Mouse (Mus musculus) thymus, adult 2 months (tissue): ENCODE results near the gene Svs1. TPM values are rescaled to one million over a fixed set of nuclear protein-coding genes. Genes with fewer than 3 reads are reported as not detected.

Experiments
- DNase-seq: peaks from one replicate; pipeline ENCODE4 v3.0.0; 2021
- H3K27ac ChIP-seq: fragments of 200-500 bp; 2 replicates; pipeline ENCODE4 v1.5.1; 2012; ENCODE audit warnings: low read length, control low read depth; ENCODE audit not compliant: control insufficient read depth, insufficient read depth
- H3K27me3 ChIP-seq: fragments of 200-500 bp; 2 replicates; pipeline ENCODE4 v1.6.1; 2012; ENCODE audit warnings: mild to moderate bottlenecking, low read length, moderate library complexity, mixed read lengths; ENCODE audit not compliant: control insufficient read depth, insufficient read depth
- H3K36me3 ChIP-seq: fragments of 200-500 bp; 2 replicates; pipeline ENCODE4 v1.6.1; 2012; ENCODE audit warnings: mild to moderate bottlenecking, low read length, moderate library complexity; ENCODE audit not compliant: control insufficient read depth, insufficient read depth
- H3K4me1 ChIP-seq: fragments of 200-500 bp; replicated peaks from 2 replicates; pipeline ENCODE4 v1.6.1; 2012; ENCODE audit warnings: low read length; ENCODE audit not compliant: control insufficient read depth, insufficient read depth
- H3K4me3 ChIP-seq: fragments of 200-500 bp; 2 replicates; pipeline ENCODE4 v1.5.1; 2012; ENCODE audit warnings: mild to moderate bottlenecking, low read length, control low read depth, moderate library complexity; ENCODE audit not compliant: control insufficient read depth, insufficient read depth
- CTCF ChIP-seq: fragments of 200-500 bp; IDR thresholded peaks from 2 replicates; pipeline ENCODE4 v1.5.1; 2012; ENCODE audit warnings: mild to moderate bottlenecking, control low read depth, low read length, moderate library complexity, borderline replicate concordance; ENCODE audit not compliant: control insufficient read depth, poor library complexity, insufficient read depth; ENCODE audit errors: extremely low read depth
- POLR2A ChIP-seq: fragments of 200-500 bp; IDR thresholded peaks from 2 replicates; pipeline ENCODE4 v1.6.1; 2012; ENCODE audit warnings: mild to moderate bottlenecking, low read length, control low read depth, moderate library complexity; ENCODE audit not compliant: control insufficient read depth, poor library complexity, insufficient read depth; ENCODE audit errors: extremely low read depth
- WGBS: fragments of 180-500 bp; shearing (Covaris S2); methylation state at CpG from one replicate; pipeline ENCODE4 v1.1.7; 2018; 5-methylcytosine and 5-hydroxymethylcytosine counted together
- polyA plus RNA-seq: library from polyadenylated mRNA; depleted of rRNA; stranded (reverse); fragments of >200 nt; gene quantifications from 2 replicates; pipeline ENCODE4 v1.2.3, GENCODE M21; 2012; rRNA removed

The Svs1 gene
- polyA plus RNA-seq, 1 experiment, result 0.11 TPM

DNA sequence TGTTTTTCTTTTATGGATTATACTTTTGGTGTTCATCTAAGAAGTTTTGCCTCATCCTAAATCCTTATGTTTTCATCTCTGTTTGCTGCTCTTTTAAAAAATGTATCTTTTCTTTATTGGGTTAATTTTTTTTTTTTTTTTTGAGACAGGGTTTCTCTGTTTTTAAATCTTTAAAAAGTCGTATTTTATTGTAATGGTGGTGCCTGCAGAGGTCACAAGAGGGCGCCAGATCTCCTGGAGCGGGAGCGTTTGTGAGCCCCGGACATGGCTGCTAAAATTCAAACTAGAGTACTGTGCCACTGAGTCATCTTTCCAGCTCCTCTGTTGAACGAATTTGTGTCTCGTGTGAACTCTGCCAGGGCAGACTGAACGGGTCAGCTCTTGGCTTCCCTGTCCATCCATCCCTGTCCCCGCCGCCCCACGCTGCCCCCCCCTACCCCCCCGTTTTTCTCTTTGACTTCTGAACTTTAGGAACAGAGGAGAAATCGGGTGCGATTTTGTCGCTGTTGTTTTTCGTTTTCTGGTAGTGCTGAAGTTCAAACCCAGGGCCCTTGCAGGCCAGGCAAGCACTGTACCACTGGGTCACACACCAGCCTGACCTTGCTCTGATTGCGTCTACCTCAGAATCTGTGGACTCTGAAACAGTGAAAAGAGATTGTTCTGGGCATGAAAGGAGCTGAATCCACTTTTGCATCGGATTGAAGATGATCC, 53.0 kb downstream of the Svs1 start:
- peak; percentile 67 for DNase-seq
- peak; percentile 77 for TF ChIP-seq CTCF
- TF ChIP-seq POLR2A, result no peak
- no peaks in the 10 kb centered on the region for H3K27me3 ChIP-seq
- no peak overlapping the region for H3K4me3 ChIP-seq
- 17% methylated on average over 18 of the region's 18 CpGs for WGBS
- H3K27ac ChIP-seq, result no peak overlapping the region
- no peaks in the 10 kb centered on the region for H3K36me3 ChIP-seq
- peaks cover 17% of the 10 kb centered on the region for H3K4me1 ChIP-seq

Other genes starting within 250 kb of the Svs1 start
- 94.7 and 98.1 TPM in 2 replicates for gene Gimap1, start 247.8 kb upstream of the Svs1 start, polyA plus RNA-seq
- gene Gimap5, start 240.7 kb upstream of the Svs1 start, polyA plus RNA-seq, result 34.0 and 35.3 TPM in 2 replicates
- gene Gimap3, start 216.0 kb upstream of the Svs1 start, polyA plus RNA-seq, result 48.2 and 61.3 TPM in 2 replicates
- 67.0 and 84.8 TPM in 2 replicates for gene Tmem176a, start 145.9 kb upstream of the Svs1 start, polyA plus RNA-seq
- 206 and 265 TPM in 2 replicates for gene Tmem176b, start 145.4 kb upstream of the Svs1 start, polyA plus RNA-seq
- gene Aoc1, start 114.0 kb upstream of the Svs1 start, polyA plus RNA-seq, result 10.5 and 11.7 TPM in 2 replicates
- gene 1600015I10Rik, start 57.0 kb upstream of the Svs1 start, polyA plus RNA-seq, result 0.13 TPM in 1 of 2 replicates, not detected in the other
- gene Doxl2, start 11.9 kb upstream of the Svs1 start, polyA plus RNA-seq, result 0.05 TPM in 1 of 2 replicates, not detected in the other
- 7.8 and 15.2 TPM in 2 replicates for gene Gpnmb, start 49.7 kb downstream of the Svs1 start, polyA plus RNA-seq
- gene Malsu1, start 86.9 kb downstream of the Svs1 start, polyA plus RNA-seq, result 21.0 and 23.8 TPM in 2 replicates
- 1.3 and 1.9 TPM in 2 replicates for gene Igf2bp3, start 228.1 kb downstream of the Svs1 start, polyA plus RNA-seq